Mouse (Mus musculus) frontal cortex, postnatal 25 days (tissue): ENCODE data around the gene Fbxl2.
"Not testable (repeated sequence)": the region's sequence is repeated elsewhere in the genome, so short reads cannot be mapped to it uniquely, and the experiment has no call there.

ENCODE experiments used
- DNase-seq, 2 experiments: peaks; one replicate each; pipeline ENCODE4 v3.0.0; 2022; ENCODE audit warnings: low spot score in 2 of 2

Fbxl2 gene

GRCm38 (mm10) chr9:114046028-114046427 is at the start of gene Fbxl2:
Fbxl2 (minus strand) TSS chr9:114046191.
- no peak for DNase-seq

- DNase-seq, result no peak
These were observed 48.9 kb upstream of the Fbxl2 start for GRCm38 (mm10) chr9:114094854-114095253.

- DNase-seq, result not testable (repeated sequence)
These were observed 46.2 kb upstream of the Fbxl2 start for GRCm38 (mm10) chr9:114092188-114092587.

DNA sequence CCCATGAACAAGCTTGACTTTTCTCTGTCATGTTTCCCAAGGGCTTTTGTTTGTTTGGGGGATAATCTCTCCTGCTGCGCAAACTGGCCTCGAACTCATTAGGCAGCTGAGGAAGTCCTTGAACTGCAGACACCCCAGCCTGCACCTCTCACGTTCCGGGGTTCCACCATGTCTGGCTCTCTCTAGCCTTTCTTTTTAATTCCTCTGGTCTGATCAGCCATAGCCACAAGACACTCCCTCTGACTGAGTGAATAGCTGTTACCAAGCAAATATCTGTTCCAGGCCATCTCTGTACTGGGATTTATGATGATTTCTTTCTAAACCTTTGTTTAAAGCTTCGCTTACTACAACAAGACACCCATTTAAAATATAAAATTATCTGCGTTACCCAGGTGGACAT is 42.9 kb upstream of the Fbxl2 start:
- DNase-seq, result not testable (repeated sequence)

DNA sequence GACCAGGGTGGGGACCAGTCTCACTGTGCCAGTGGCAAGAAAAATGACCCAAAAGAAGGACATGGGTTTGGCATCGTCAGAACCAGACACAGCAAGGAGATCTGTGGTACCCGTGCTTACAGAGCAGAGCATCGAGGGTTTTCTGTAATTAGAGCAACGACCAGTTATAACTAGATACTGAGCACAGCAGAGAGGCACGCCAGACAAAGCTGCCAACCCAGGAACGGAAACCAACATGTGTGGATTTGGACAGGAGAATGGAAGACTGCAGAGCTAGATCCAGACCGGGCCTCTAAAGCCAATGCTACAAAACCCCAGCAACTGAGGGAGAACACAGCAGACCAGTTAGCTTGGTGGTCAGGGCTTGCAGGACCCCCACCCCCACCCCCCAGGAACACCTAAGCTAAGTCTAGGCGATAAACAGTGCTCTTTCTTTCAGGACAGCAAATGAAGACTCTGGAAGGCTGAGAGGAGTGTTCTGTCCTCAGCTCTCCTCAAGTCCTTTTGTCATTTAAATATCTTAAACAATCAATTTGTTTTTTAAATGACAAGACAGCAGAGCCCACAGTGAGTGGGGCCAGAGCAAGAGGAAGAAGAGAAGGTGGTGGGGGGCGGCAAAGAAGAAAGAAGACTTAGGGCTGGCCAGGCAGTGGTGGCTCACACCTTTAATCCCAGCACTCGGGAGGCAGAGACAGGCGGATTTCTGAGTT is 41.3 kb upstream of the Fbxl2 start:
- DNase-seq, result no peak

GRCm38 (mm10) chr9:114086422-114086821 is 40.4 kb upstream of the Fbxl2 start:
- no peak for DNase-seq

GRCm38 (mm10) chr9:114073681-114074080 is 27.7 kb upstream of the Fbxl2 start:
- peak in 1 of 2 experiments; percentile 12 for DNase-seq

- no peak for DNase-seq
These were observed 23.4 kb upstream of the Fbxl2 start for GRCm38 (mm10) chr9:114069372-114069771.

- DNase-seq, result no peak
These were observed 22.6 kb upstream of the Fbxl2 start for GRCm38 (mm10) chr9:114068494-114069053.

GRCm38 (mm10) chr9:114057090-114057796 is 11.3 kb upstream of the Fbxl2 start, which contains the start of gene Susd5:
Susd5 (plus strand) TSS chr9:114057140.
- no peak for DNase-seq

DNA sequence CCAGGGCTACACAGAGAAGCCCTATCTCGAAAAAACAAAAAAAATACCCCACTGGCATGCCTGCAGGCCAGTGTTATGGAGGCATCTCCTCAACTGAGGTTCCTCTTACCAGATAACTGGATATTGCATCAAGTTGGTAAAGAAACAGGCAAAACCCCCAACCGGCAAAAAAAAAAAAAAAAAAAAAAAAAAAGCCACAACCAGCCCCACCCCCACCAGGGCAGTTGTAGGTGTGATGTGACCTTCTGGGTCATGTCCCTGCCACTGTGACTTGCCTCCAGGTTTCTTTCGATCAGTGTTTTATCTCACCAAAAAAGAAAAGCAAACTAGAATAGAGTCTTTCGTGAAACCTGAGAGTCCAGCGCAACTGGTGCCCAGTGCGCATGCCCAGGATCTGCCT is 6.9 kb upstream of the Fbxl2 start:
- DNase-seq, result no peak

DNA sequence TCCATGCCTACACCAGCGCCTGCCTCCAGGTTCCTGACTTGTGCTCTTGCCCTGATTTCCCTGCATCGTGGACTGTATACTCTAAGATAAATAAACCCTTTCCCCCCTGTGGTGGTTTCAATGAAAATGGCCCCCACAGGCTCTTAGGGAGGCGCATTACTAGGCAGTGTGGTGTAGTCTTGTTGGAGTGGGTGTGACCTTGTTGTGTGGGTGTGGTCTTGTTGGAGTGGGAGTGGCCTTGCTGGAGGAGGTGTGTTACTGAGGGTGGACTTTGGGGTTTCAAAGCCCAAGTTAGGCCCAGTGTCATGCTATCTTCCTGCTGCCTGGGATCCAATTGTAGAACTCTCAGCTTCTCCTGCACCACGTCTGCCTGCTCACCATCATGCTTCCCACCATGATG is 6.0 kb upstream of the Fbxl2 start:
- no peak for DNase-seq

DNA sequence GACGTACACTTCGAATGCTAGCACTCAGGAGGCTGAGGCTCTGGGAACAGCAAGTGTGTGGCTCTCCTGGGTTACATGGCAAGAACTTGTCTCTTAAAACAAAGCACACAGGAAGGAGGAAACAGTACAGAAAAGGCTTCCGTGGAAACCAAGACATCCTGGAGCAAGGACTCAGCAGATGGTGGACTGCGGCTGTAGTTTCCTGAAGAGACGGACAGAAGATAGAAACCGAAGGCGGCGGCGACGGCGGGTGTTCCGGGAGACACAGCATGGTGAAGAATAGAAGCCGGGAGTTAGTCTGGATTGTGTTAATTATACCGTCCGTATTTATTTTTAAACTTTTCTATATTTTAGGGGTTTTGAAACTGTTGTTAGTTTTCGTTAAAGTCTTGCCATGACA is 4.8 kb upstream of the Fbxl2 start:
- no peak for DNase-seq

- no peak for DNase-seq
These were observed 4.1 kb upstream of the Fbxl2 start for GRCm38 (mm10) chr9:114050106-114050505.

DNA sequence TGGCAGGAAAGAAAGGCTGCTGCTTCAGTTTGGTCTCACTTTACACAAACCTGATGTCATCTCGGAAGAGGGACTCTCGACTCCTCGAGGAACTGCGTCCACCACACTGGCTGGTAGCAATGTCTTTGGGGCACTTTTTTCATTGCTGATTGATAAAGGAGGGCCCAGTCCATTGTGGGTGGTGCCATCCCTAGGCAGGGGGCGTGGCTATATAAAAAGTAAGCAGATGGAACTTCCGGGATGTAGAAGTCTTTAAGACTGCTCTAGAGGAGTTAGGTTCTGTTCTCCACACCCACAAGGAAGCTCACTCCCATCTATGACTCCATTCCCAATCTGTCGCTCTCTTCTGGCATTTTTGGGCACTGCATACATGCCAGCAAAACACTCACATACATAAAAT is 685 bp upstream of the Fbxl2 start:
- no peak for DNase-seq

- no peak for DNase-seq
These were observed 1.5 kb downstream of the Fbxl2 start for GRCm38 (mm10) chr9:114044446-114044845.

- no peak for DNase-seq
These were observed 3.5 kb downstream of the Fbxl2 start for GRCm38 (mm10) chr9:114042490-114042889.

DNA sequence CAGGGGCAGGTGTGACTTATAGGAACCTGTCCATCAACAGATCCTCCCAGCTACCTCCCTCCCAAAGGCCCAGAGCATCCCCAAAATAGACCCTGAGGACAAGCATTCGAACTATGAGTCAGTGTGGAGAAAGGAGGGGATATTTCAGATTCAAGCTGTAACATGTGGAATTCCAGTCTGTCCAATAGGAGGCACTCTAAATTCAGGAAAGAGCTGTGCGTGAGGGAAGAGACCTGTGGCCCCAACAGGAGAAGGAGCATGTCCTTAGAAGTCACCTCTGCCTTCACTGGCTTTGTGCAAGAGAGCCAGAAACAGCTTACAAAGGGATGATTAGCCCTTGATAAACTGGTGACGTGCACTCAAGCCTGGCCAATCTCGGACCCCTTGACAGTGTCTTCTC is 5.0 kb downstream of the Fbxl2 start:
- no peak for DNase-seq

- DNase-seq, result peak; percentile 62 to 74
These were observed 19.6 kb downstream of the Fbxl2 start for GRCm38 (mm10) chr9:114026261-114026934.

DNA sequence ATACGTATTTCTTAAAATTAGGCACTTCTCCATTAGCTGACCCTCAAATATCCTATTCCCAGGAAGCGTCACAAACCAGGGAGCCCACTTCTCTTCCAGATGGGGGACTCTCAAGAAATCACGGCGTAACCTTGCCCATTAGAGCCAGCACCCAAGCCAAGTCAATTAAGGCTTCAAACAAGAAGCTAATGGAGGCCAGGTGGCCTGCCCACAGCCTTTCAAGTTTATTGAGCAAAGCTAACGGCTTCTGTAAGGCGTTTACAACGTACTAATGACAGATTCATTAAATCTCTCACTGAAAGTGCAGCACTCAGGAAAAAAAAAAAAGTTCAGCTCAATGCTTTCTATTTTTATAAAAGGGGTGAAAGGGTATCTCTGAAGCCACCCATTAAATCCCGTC is 20.1 kb downstream of the Fbxl2 start:
- no peak for DNase-seq

- no peak for DNase-seq
These were observed 20.8 kb downstream of the Fbxl2 start for GRCm38 (mm10) chr9:114025182-114025581.

DNA sequence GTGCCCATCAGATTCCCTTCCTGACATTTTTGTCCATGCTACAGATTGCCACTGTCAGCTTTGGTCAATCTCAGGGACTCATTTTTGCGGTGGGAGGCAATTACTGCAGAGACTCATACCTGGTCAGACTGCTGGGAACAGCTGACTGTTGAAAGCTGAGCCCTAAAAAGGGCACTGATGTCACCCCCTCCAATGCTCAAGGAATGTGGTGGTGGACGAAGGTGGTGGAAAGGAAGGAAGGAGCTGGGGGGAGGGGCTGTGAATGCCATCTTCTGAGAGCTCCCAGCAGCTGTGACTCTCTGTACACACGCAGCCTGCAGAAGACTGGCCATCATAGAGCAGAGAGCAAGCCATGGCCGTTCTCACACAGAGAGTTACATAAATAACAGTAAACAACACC is 23.9 kb downstream of the Fbxl2 start:
- no peak for DNase-seq
